Mouse (Mus musculus) cortical plate, adult 2 months (tissue): ENCODE measurements around the gene Tmc8.
"Not testable (repeated sequence)": the region's sequence is repeated elsewhere in the genome, so short reads cannot be mapped to it uniquely, and the experiment has no call there.

ENCODE experiments used
- CTCF ChIP-seq: fragments of 200-500 bp; IDR thresholded peaks from 2 replicates; pipeline ENCODE4 v1.5.1; 2011; ENCODE audit warnings: mild to moderate bottlenecking, control low read depth, low read length; ENCODE audit not compliant: insufficient read depth; ENCODE audit errors: extremely low read depth
- POLR2A ChIP-seq: fragments of 200-500 bp; IDR thresholded peaks from 2 replicates; pipeline ENCODE4 v1.6.1; 2011; ENCODE audit warnings: mild to moderate bottlenecking, low read length, control low read depth; ENCODE audit not compliant: insufficient read depth; ENCODE audit errors: extremely low read depth

DNA sequence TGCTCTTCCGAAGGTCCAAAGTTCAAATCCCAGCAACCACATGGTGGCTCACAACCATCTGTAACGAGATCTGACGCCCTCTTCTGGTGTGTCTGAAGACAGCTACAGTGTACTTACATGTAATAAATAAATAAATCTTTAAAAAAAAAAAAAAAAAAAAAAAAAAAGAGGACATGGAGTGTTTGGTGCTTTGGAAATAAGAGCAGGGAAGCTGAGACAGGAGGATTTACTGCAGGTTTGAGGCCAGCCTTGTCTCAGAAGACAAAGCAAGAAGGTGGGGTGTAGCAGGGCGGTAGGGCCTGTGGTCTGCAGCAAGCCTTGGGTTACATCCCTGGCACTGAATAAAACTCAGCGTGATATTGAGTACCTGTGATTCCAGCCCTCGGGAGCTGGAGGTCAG, 51.6 kb downstream of the Tmc8 start:
- not testable (repeated sequence) for TF ChIP-seq CTCF, POLR2A
